8 mouse cellular contexts compared by ENCODE assay signal in the genomic region with DNA sequence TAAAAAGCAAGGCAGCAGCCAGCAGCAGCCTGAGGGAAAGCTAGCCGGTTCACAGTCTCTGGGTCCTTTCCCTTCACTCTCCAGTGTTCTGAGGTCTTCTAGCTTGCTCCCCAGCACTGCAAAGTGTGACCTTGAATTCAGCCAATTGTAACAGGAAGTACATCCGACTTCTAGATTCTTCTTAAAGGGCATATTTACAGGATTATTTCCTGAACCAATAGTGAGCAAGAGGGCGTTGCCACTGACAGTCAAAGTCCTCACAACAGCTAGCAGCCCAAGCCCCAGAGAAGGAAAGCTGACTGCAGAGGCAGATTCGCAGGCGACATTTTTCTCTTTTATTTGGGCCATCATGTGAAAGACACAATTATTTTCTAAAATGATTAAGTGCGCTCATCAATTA. TPM values are rescaled to one million over a fixed set of nuclear protein-coding genes. Genes with fewer than 3 reads are reported as not detected.
DNase-seq lines count a peak whose midpoint lies in the region; ATAC-seq and TF ChIP-seq lines count a peak whose summit lies in the region.

No protein-coding gene starts in this region.

- no peaks in the 10 kb centered on the region for H3K27me3 ChIP-seq in testis, adult 2 months (ENCODE audit: control insufficient read depth, insufficient read depth, low read length)
- H3K27me3 ChIP-seq in lung, embryonic 16.5 days (ENCODE audit: control insufficient read depth, insufficient read depth, low read depth, low read length): no peaks in the 10 kb centered on the region

- H3K4me2 ChIP-seq in lung, embryonic 16.5 days (ENCODE audit: low read depth, low read length): no peak overlapping the region

- H3K36me3 ChIP-seq in testis, adult 2 months (ENCODE audit: control insufficient read depth, insufficient read depth, low read length): no peaks in the 10 kb centered on the region
- no peaks in the 10 kb centered on the region for H3K36me3 ChIP-seq in lung, embryonic 16.5 days (ENCODE audit: control insufficient read depth, insufficient read depth, low read length)

- H3K4me1 ChIP-seq in testis, adult 2 months (ENCODE audit: control insufficient read depth, insufficient read depth, low read length): no peaks in the 10 kb centered on the region; the same call in 1 of the 2 replicates
- peaks cover 23% of the 10 kb centered on the region for H3K4me1 ChIP-seq in lung, embryonic 16.5 days (replicated peaks; ENCODE audit: control insufficient read depth, insufficient read depth, low read length)

- H3K9ac ChIP-seq in lung, embryonic 16.5 days (ENCODE audit: low read length): no peak overlapping the region

- H3K4me3 ChIP-seq in testis, adult 2 months (ENCODE audit: control insufficient read depth, low read depth, low read length): no peak overlapping the region
- no peak overlapping the region for H3K4me3 ChIP-seq in lung, embryonic 16.5 days (ENCODE audit: low read length)

- no peaks in the 10 kb centered on the region for H3K9me3 ChIP-seq in lung, embryonic 16.5 days (ENCODE audit: control insufficient read depth, low read length)

- 52% methylated on average over 6 of the region's 6 CpGs for WGBS in lung, embryonic 16.5 days

- no peak for TF ChIP-seq CTCF in testis, adult 2 months (IDR thresholded peaks at IDR 0.05; ENCODE audit: control insufficient read depth, insufficient read depth, insufficient replicate concordance, low read depth, low read length)

- no peak for DNase-seq in testis, postnatal 10 days (ENCODE audit: low spot score)
- peak; percentile 71 for DNase-seq in induced T-regulatory cell, adult 2 months (ENCODE audit: low read depth)
- no peak for DNase-seq in layer of hippocampus, postnatal 10 days (ENCODE audit: low spot score in 2 of 2)
- DNase-seq in layer of hippocampus, adult 18-20 months (ENCODE audit: low spot score in 2 of 2): no peak
- DNase-seq in right cerebral cortex, postnatal 36 days (ENCODE audit: low spot score in 2 of 2): no peak

- H3K27ac ChIP-seq in testis, adult 2 months (ENCODE audit: control insufficient read depth, insufficient read depth, low read depth, low read length): peak overlapping the region; percentile 12; the same call in 1 of the 2 replicates
- H3K27ac ChIP-seq in lung, embryonic 16.5 days (ENCODE audit: low read length): peak overlapping the region; percentile 52

- peak; percentile 67 for ATAC-seq in lung, embryonic 16.5 days (ENCODE audit: low read depth)
- no peak for ATAC-seq in granulocyte monocyte progenitor cell, adult 5-6 weeks (replicated peaks; ENCODE audit: poor library complexity, severe bottlenecking)

- no peak for TF ChIP-seq POLR2A in testis, adult 2 months (IDR thresholded peaks at IDR 0.05; ENCODE audit: control insufficient read depth, low read depth, low read length)

RNA-seq across cellular contexts. Expression of gene Atp2a2, which starts 46.6 kb away (rescaled TPM):
- polyA plus RNA-seq in testis, adult 2 months (2012; rRNA removed): 49.8 and 55.9 TPM in 2 replicates
- polyA plus RNA-seq in lung, embryonic 16.5 days (2015; fragmentation: Nextera tagmentation; extraction: Ambion mirVana): 28.8 TPM in 2 replicates
- 71.0 and 77.6 TPM in 2 replicates for total RNA-seq in granulocyte monocyte progenitor cell, adult 5-6 weeks (2014; fragmentation: Nextera tagmentation)
- total RNA-seq in granulocyte monocyte progenitor cell, adult 5-6 weeks (2017): 112 and 118 TPM in 2 replicates
- 100 to 1,000 TPM; 511 to 561 TPM for total RNA-seq in layer of hippocampus, postnatal 10 days (2021)
- total RNA-seq in layer of hippocampus, adult 18-20 months (2021): 100 to 1,000 TPM; 601 to 621 TPM

Comparison
In these comparisons a context has a peak if more than half of its experiments do, and no peak if none do; other contexts are left out.
1. RNA of gene Atp2a2, which starts 46.6 kb away (total RNA-seq): 601 to 621 TPM in layer of hippocampus, adult 18-20 months and 511 to 561 TPM in layer of hippocampus, postnatal 10 days; 71.0 to 118 TPM in granulocyte monocyte progenitor cell, adult 5-6 weeks; every median in the first group is over 4 times any median in the second.